Mouse (Mus musculus) heart, postnatal 0 days (tissue): ENCODE measurements around the gene Efl1.

Experiments
- CTCF ChIP-seq: IDR thresholded peaks from 2 replicates; pipeline ENCODE4 v1.5.1; 2016; ENCODE audit warnings: antibody characterized with exemption, control low read depth, low read depth
- EP300 ChIP-seq: IDR thresholded peaks from 2 replicates; pipeline ENCODE4 v1.6.1; 2016; ENCODE audit warnings: antibody characterized with exemption, low read depth

DNA sequence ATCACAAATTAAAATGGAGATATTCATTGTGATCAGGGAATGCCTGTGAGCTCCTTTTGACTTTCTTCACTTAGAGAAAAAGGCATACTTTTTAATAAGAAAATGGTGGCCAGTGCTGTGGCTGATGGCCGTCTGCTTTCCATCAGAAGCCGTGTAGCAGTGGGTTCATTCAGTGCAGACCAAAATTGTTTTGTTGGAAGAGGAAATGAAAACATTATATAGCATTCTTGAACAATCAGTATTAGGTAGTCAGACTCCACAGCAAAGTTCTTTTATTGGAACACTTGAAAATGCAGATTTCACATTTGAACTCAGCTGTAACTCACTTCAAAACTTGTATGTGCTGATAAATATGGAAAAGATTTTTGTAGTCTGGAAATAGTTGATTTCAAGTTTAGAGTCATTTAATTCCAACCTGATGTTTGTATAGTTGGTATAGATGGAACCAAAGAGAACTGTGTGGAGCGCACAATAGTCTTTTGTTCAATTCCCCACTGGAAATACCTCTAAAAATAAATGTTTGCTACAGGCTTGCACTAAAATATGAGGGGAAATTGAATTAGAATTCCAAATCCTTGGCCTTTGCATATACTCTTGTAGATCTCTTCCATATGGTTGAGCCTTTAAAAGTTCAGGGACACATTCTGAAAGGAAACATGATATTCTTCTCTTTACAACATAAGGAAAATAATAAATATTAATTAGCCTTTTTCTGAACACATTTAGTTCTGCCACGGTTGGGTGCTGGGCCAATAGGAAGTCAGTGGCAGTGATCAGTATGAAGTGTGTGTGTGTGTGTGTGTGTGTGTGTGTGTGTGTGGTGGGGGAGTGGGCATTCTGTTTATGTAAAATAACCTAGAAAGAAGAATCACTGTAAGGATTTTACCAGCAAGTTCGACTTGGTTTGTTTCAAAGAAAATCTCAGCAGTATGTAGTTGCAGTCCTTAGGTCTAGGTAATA, 54.2 kb downstream of the Efl1 start:
- TF ChIP-seq CTCF = no peak
- no peak for TF ChIP-seq EP300
